Mouse (Mus musculus) MEL (cell line): ENCODE data around the gene Ing1.

ENCODE experiments used
- CHD2 ChIP-seq: IDR thresholded peaks from 2 replicates; pipeline ENCODE4 v1.6.1; 2011; ENCODE audit warnings: low read length, improper control_type of control experiment
- CTCF ChIP-seq, 3 experiments: IDR thresholded peaks in 2 of 3; conservative IDR thresholded peaks in 1 of 3; 2 replicates each; pipeline ENCODE4 v1.5.1; 2011 to 2012; ENCODE audit warnings: low read length in 3 of 3, low read depth in 2 of 3, mild to moderate bottlenecking in 2 of 3, improper control_type of control experiment in 1 of 3, inconsistent platforms in 1 of 3, mixed read lengths in 1 of 3, moderate library complexity in 1 of 3; ENCODE audit not compliant: control insufficient read depth in 1 of 3, insufficient read depth in 1 of 3, poor library complexity in 1 of 3, severe bottlenecking in 1 of 3
- E2F4 ChIP-seq: IDR thresholded peaks from 2 replicates; pipeline ENCODE4 v1.6.1; 2011; ENCODE audit warnings: low read depth, low read length, improper control_type of control experiment, borderline replicate concordance
- EP300 ChIP-seq, 2 experiments: IDR thresholded peaks; 2 replicates each; pipeline ENCODE4 v1.6.1; 2011; ENCODE audit warnings: improper control_type of control experiment in 2 of 2, low read length in 2 of 2, low read depth in 1 of 2, mild to moderate bottlenecking in 1 of 2
- GATA1 ChIP-seq: IDR thresholded peaks from 2 replicates; pipeline ENCODE4 v1.6.1; 2011; ENCODE audit warnings: low read depth, low read length, improper control_type of control experiment
- JUND ChIP-seq: IDR thresholded peaks from 2 replicates; pipeline ENCODE4 v1.6.1; 2011; ENCODE audit warnings: low read depth, mild to moderate bottlenecking, improper control_type of control experiment, low read length
- MYC ChIP-seq: IDR thresholded peaks from 2 replicates; pipeline ENCODE4 v1.6.1; 2011; ENCODE audit warnings: low read depth, mild to moderate bottlenecking, low read length, improper control_type of control experiment, moderate library complexity
- POLR2A ChIP-seq, 2 experiments: IDR thresholded peaks; 2 replicates each; pipeline ENCODE4 v1.6.1; 2011 to 2012; ENCODE audit warnings: low read length in 2 of 2, mild to moderate bottlenecking in 2 of 2, control low read depth in 1 of 2, improper control_type of control experiment in 1 of 2, low read depth in 1 of 2, moderate library complexity in 1 of 2; ENCODE audit not compliant: control insufficient read depth in 1 of 2, insufficient read depth in 1 of 2, poor library complexity in 1 of 2
- POLR2AphosphoS5 ChIP-seq: IDR thresholded peaks from 2 replicates; pipeline ENCODE4 v1.6.1; 2012; ENCODE audit warnings: low read depth, borderline replicate concordance, mild to moderate bottlenecking, inconsistent platforms, low read length, moderate library complexity, mixed read lengths
- RAD21 ChIP-seq: IDR thresholded peaks from 2 replicates; pipeline ENCODE4 v1.6.1; 2011; ENCODE audit warnings: mild to moderate bottlenecking, low read depth, low read length, improper control_type of control experiment
- TAL1 ChIP-seq: IDR thresholded peaks from 2 replicates; pipeline ENCODE4 v1.6.1; 2012; ENCODE audit warnings: mild to moderate bottlenecking, inconsistent platforms, low read length, moderate library complexity, mixed read lengths
- TBP ChIP-seq: IDR thresholded peaks from 2 replicates; pipeline ENCODE4 v1.8.0; 2011; ENCODE audit warnings: low read depth, low read length, improper control_type of control experiment
- ZMIZ1 ChIP-seq: IDR thresholded peaks from 2 replicates; pipeline ENCODE4 v1.6.1; 2012; ENCODE audit warnings: low read depth, mild to moderate bottlenecking, inconsistent platforms, low read length, improper control_type of control experiment, moderate library complexity
- ZNF384 ChIP-seq: IDR thresholded peaks from 2 replicates; pipeline ENCODE4 v1.6.1; 2012; ENCODE audit warnings: low read depth, mild to moderate bottlenecking, inconsistent platforms, low read length, improper control_type of control experiment

GRCm38 (mm10) chr8:11512711-11513110, 42.7 kb upstream of the Ing1 start:
- TF ChIP-seq MYC (no peak), CTCF (IDR thresholded peaks at IDR 0.05 in 2 of 3, conservative IDR thresholded peaks at IDR 0.05 in 1 of 3; ENCODE audit: control insufficient read depth in 1 of 3, insufficient read depth in 1 of 3, low read depth in 2 of 3, low read length in 3 of 3, poor library complexity in 1 of 3, severe bottlenecking in 1 of 3) (peak; percentile 14 to 21 (median 20); a peak in 2 of 6 replicates), ZNF384 (no peak), GATA1 (peak; percentile 47), CHD2 (no peak), TBP (no peak), POLR2A (IDR thresholded peaks at IDR 0.05; ENCODE audit: control insufficient read depth in 1 of 2, insufficient read depth in 1 of 2, low read depth in 1 of 2, low read length in 2 of 2, poor library complexity in 1 of 2) (no peak; a peak in 1 of 4 replicates), ZMIZ1 (no peak), TAL1 (peak; percentile 82), RAD21 (no peak), E2F4 (no peak), JUND (no peak), EP300 (IDR thresholded peaks at IDR 0.05; ENCODE audit: low read depth in 1 of 2, low read length in 2 of 2) (peak in 1 of 2 experiments; percentile 35; a peak in 1 of 4 replicates), POLR2AphosphoS5 (no peak)
